Mouse (Mus musculus) testis, adult 2 months (tissue): Measurements from ENCODE around the gene Acsl1.

Experiments
- CTCF ChIP-seq: fragments of 200-500 bp; IDR thresholded peaks from 2 replicates; pipeline ENCODE4 v1.5.1; 2012; ENCODE audit warnings: low read depth, mild to moderate bottlenecking, inconsistent platforms, low read length, moderate library complexity; ENCODE audit not compliant: control insufficient read depth, insufficient read depth, insufficient replicate concordance
- POLR2A ChIP-seq: fragments of 200-500 bp; IDR thresholded peaks from 2 replicates; pipeline ENCODE4 v1.6.1; 2012; ENCODE audit warnings: low read depth, mild to moderate bottlenecking, inconsistent platforms, low read length, moderate library complexity; ENCODE audit not compliant: control insufficient read depth

DNA sequence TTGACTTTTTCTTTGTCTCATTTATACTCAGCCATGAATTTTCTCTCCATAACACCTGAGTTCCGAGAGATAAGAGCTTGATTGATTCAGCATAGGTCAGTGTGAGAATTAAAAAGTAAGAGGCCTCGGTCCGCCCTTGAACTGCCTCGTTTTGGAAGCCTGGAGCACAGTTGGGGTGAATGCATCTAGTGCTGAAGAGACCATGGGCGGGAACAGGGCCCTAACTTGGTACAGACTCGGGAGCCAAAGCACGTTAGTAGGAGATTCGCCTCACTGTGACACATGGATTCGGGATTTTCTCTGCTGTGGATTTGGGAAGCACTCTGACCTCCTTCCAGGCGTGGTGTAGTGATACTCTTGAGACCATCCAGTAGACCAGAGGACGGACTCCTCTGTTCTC lies 4.6 kb downstream of the Acsl1 start:
- TF ChIP-seq POLR2A (no peak), CTCF (no peak)
